Mouse (Mus musculus) brain, embryonic 14.5 days (tissue): ENCODE results near the gene Lrrc75a. TPM values are rescaled to one million over a fixed set of nuclear protein-coding genes. Genes with fewer than 3 reads are reported as not detected.
A peak's percentile ranks its signal among the peaks of the same experiment; 100 is the strongest.

Experiments
- DNase-seq: peaks from one replicate; pipeline ENCODE4 v3.0.0-alpha.2; 2011; ENCODE audit warnings: low read depth
- CTCF ChIP-seq: fragments of 200-500 bp; IDR thresholded peaks from 2 replicates; pipeline ENCODE4 v1.5.1; 2012; ENCODE audit warnings: inconsistent platforms, mild to moderate bottlenecking, moderate library complexity, borderline replicate concordance; ENCODE audit not compliant: insufficient read depth, insufficient read length; ENCODE audit errors: extremely low read depth
- POLR2A ChIP-seq: fragments of 200-500 bp; IDR thresholded peaks from 2 replicates; pipeline ENCODE4 v1.6.1; 2012; ENCODE audit warnings: mild to moderate bottlenecking, inconsistent platforms, borderline replicate concordance; ENCODE audit not compliant: poor library complexity, insufficient read depth, insufficient read length, severe bottlenecking; ENCODE audit errors: extremely low read depth
- polyA plus RNA-seq: library from polyadenylated mRNA; depleted of rRNA; stranded (reverse); fragments of >200 nt; gene quantifications from 2 replicates; pipeline ENCODE4 v1.2.3, GENCODE M21; 2012

Gene Lrrc75a
- polyA plus RNA-seq, 1 experiment = 23.4 TPM

DNA sequence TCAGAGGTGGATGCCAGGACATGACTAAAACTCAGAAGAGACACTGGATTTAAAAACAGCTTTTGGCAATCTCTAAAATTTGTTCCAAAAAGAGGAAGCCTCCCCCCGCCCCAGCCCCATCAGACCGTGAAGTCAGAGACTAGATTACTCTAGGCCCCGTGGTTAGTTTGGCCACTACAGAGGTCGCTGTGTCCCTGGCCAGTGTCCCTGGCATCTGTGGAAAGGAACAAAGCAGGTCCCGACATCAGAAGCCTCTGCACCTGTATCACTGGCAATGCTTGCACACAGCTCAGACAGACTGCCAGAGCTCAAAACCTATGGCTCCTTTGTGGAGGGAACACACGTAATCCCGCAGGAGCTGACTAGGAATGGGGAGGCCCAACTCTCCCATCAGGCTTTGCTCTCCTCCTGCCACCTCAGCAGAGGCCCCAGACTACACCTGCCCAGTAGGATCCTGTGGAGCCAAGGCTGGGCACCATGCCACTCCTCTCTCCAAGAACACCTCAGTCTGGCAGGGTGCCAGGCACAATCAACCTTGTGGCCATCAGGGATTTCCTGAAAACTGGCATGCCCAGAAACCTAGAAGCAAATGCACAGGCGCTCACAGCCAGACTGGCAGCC is 5.2 kb downstream of the Lrrc75a start:
- no peak for TF ChIP-seq CTCF
- peak; percentile 70 for DNase-seq

DNA sequence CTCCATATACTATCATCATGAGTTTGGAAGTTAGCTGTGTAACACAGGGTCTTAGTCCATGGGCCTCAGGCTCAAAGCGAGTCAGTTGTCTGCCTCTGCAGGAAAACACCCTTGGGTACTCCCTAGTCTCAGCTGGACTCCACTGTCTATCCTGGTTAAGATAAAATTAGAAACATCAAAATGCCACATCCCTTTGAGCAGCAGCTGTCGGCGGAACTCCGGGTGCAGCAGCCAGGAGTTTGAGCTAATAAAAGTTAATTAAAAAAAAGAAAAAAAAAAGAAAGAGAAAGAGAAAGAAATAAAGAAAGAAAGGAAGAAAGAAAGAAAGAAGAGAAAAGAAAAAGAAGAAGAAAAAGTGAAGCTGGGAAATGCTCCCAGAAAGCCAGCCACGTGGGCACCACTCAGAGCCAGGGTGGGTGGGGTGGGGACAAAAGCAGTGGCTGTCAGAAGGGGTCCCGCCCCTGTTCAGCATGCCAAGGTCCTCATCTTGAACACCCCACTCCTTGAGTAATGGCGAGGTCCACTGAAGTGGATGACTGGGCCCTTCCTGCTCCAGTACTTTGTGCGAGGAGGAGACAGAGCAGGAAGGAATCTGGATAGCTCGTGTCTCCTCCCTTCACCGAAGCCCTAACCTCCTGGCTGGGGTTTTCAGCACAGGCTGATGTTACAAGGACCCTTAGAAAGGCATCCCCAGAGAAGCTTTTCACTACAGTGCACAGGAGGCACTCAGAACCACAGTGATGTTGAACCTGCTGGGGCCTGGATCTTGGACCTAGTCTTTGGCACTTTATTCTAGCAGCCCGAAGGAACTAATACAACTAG is 6.1 kb downstream of the Lrrc75a start:
- DNase-seq = peak; percentile 39
- TF ChIP-seq CTCF = no peak
- no peak for TF ChIP-seq POLR2A

DNA sequence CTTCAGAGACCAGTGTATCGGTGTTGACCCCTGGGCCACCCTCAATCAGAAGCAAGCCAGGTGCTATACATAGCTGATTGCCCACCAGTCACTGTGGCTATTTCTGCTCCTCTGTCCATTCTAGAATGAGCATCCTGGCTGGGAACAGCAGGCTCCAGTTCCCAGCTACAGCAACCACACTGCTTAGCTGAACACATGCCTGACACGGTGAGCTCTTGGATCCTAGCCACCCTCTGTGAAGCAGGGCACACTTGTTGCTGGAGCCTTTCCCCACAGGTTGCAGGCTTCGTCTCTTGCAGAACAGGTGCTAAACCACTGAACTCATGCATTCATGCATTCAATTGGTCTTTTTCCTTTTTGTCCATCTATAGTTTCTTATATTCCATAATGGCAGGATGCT is 7.9 kb downstream of the Lrrc75a start:
- no peak for TF ChIP-seq CTCF
- TF ChIP-seq POLR2A = no peak
- DNase-seq = no peak

DNA sequence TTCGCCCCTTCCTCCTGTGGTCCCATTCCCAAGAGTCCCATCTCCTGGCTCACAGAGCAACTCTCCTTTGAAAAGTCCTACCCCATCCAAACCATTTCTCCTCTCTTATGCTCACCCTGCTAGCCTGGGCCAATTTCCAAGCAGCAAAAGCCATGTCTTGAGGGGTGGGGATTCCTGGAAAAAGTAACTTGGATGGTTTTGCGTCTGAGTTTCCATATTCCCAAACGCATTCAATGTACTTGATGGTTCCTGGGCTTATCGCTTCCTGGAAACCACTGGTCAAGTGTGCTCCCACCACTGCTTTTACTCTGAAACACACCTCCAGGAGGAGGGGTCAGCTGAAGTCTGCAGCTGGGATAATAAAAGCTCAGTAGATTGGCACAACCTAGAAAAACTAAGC is 9.9 kb downstream of the Lrrc75a start:
- no peak for DNase-seq
- no peak for TF ChIP-seq CTCF
- no peak for TF ChIP-seq POLR2A

DNA sequence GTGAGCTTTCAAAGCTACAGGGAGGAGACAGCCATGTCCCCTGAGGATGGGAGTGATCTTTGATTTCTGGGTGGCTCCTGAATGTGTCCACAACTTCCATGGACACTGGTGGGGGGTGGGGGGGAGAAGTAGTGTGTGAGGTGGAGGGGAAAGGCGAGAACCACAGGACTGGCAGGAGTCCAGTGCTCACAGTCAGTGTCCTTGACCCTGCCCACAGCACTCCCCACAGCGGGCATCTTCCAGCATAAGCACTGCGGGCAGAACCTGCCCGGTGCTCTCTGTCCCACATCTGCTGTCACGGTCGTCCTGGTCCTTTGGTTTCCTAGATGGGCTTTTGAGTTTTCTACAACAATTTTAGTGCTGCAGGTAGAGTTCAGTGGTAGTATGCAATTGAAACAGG is 10.5 kb downstream of the Lrrc75a start:
- TF ChIP-seq POLR2A (no peak), CTCF (no peak)
- no peak for DNase-seq

DNA sequence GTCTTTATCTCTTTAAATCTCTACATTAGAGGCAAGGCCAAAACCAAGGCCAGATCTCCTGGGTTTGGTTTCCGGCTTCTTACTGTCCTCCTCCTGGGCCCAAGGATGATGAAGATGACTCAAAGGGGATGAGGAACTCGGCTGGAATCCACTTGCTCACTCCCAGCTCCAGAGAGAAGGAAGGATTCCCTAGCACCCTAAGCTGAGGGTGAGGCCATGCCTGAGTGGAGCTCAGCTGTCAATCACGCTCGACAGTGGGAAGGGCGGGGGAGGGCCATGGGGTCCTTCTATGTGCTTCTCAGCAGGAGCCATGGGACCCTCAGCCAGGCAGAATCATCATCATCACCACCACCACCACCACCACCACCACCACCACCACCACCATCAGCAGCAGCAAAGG is 10.9 kb downstream of the Lrrc75a start:
- TF ChIP-seq POLR2A (no peak), CTCF (no peak)
- no peak for DNase-seq

DNA sequence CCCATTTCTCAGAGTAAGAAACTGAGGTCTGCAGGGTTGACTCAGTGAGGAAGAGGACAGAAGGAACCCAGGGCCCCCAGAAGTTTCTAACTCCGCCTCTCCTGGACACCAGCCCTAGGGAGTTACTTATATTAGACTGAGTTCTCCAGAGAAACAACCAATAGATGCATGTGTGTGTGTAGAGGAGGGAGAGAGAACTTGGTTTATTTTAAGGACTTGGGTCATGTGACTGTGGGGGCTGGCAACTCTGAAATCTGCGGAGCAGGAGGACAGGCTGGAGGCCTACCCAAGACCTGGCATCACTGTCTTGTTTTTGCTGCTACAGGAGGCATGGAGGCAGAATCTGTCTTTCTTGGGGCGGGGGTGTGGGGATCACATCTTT is 11.5 kb downstream of the Lrrc75a start:
- TF ChIP-seq POLR2A (no peak), CTCF (no peak)
- DNase-seq = no peak

DNA sequence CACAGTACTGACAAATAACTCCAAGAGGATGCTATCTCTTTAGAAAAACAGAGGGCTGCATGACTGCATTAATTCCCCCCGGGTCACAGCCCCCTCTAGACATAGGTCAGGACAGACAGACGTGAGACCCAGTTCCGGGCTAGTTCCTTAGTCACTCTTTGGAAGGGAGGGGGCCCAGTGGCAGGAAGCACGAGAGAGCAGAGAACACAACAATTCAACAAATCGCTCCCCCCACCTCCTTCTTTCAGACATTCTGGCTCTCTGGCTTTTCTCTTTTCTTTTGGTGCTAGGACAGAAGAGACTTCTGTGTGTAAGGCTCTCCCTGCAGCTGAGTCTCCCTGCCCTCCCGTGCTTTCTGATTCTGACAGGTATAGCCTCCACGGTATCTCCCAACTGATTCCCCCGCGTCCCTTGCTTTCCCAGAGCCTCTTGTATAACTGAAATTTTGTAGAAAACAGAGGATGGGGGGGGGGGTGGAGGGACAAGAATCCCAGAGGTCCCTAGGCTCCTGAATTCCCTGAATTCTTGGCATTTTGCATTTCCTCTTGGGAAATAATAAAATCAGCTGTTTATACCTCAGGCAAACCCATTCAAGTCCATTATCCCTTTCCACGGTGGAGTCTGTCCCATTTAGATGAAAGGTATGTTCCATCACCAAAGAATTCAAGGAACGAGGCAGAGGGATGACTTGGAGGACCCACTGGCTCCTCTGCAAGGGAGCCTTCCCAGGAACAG is 12.1 kb downstream of the Lrrc75a start:
- TF ChIP-seq CTCF = no peak
- TF ChIP-seq POLR2A = no peak
- DNase-seq = no peak

DNA sequence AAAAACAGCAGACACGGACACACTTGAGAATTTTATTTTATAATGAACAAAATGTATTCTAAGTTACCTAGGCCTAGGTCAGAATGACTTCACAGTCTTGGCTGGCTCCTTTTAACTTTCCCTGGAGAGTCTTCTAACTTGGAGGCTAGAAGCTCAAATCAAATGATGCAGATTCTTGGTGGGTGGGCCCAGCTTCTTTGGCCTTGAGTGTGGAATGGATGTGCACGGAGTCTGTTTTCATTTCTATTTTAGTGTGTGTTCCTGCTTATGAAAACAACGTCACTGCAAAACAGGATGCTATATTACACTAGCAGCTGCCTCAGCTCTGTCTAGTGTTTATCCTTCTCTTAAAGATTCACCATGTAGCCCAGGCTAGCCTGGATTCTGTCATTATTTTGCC is 12.9 kb downstream of the Lrrc75a start:
- no peak for DNase-seq
- no peak for TF ChIP-seq POLR2A
- no peak for TF ChIP-seq CTCF

DNA sequence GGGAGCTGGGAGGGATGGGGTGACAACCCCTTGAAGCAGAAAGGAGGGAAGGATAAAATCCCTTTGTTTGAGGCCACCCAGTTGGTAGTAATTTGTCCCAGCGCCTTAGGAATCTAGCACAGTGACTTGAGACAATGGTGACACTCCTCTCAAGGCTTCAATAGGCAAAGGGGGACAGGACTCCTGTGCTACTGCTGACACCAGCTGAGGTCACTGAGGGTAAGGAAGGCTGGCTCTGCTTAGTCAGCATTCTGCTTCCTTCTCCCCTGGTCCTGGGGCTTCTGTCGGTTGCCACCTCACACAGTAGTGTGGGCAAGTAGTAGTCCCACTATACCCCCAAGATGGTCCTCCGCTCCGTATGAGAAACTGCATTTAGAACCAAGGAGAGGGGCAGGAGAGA is 17.2 kb downstream of the Lrrc75a start:
- DNase-seq = peak; percentile 27
- TF ChIP-seq CTCF (no peak), POLR2A (no peak)

DNA sequence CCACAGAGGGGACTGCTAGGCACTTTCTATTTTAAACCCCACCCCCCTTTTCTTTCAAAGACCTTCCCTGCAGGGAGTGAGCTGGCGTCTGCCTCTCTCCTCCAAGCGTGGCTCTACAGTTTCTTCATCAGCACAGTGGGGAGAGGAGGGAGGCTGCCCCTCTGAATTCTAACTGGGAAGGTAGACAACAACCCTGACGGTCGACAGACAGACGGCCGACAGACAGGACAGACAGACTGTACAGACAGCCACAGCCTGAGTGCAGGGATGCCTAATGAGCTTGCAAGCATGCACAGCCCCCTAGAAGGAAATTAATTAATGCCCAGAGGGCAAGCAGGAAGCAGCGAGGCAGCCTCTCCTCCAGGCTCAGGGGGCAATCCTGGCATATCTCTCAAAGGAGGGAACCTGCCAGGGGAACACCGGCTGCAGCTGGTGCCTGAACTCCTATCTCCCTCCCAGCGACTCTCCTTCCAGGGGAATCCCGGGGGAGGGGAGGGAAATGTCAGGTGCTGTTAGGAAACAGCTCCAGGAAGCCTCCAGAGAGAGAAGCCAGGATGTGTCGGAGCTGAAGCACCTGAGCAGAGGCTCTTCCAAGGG is 18.0 kb downstream of the Lrrc75a start:
- TF ChIP-seq CTCF (no peak), POLR2A (no peak)
- peak; percentile 77 for DNase-seq

DNA sequence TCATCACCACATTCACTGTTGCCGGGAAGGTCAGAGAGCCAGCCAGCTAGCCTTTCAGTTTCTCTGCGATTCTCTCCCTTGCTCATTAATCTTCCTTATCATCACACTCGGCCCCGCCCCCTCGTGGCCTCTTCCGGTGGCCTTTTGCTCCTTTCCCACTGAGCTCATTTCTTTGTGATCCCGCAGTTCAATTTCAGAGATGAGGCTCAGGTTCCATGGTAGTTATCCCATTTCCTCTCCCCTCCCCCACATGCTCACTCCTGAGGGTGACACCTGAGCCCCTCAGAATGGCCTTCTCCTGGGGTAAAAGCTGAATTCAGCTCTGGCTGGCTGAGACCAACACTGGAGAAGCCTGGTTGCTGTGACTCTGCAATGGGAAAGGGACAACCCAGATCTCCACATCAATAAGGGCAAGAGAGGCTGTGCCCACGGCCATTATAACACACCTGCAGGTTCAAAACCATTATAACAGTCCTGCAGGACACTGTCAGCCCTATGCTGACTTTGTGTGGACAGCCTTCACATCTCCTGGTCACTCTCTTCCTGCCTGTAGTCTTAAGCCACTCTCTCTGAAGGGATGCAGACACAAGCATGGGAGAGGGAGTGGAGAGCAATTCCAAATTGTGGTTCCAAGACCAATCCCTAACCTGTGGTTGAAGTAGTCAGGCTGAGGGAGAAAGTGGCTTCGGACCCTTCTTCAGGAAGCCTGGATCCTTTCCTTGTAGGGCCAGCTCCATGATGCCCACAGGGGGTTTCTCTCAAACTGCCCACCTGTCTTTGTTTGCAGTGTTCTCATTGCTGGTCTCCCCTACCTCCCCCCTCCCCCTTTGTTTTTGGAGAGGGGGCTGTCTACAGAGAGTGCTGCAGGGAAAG is 18.7 kb downstream of the Lrrc75a start:
- DNase-seq = peak; percentile 48
- no peak for TF ChIP-seq POLR2A

DNA sequence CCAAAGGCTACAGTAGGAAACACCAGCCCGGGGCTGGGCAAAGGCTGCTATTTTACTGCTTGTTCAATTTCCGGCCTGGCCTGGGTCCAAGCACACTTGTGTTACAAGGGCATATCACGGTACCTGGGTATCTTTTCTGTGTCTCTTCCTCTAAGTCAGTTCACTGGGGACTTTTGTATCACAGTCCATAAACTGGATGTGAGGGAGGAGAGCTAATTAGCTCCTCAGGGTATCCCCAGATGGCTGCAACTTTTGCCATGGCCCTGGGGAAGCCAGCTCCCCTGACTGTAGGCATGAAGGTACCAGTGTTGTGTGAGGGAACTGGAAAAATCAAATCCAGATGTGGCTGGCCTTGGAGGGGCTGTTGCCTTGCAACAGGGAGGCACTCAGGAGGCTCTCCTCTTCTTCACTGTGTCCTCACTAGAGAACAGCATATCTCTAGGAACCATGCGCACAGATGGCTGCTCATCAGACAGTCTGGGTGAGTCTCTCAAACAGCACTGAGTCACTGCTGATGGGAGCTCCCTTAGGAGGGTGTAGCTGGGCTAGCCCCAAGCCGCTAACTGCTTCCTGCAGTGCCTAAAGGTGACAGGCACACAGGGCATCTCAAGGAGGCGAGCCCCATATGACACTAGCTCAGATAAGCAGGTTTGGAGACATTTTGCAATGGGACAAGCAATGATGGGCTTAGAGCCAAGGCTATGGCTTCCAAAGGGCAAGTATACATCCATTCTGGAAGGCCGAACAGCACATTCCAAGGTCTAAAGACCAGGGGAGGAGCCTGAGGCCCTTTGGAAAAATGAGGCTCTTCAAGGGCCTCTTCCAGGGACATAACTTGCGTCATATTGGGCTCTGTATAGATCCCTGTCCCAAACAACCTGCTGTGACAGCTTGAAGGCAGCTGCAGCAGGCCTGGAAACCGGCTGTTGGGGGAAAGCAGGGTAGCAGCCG is 23.7 kb downstream of the Lrrc75a start:
- peak; percentile 76 for DNase-seq
- TF ChIP-seq CTCF (no peak), POLR2A (no peak)
